Mouse (Mus musculus): ENCODE data around the gene Mrpl54. TPM values are rescaled to one million over a fixed set of nuclear protein-coding genes. Genes with fewer than 3 reads are reported as not detected.
A peak's percentile ranks its signal among the peaks of the same experiment; 100 is the strongest.
"Not testable (repeated sequence)": the region's sequence is repeated elsewhere in the genome, so short reads cannot be mapped to it uniquely, and the experiment has no call there.

The Mrpl54 gene
- total and polyA plus RNA-seq, 3 experiments = 137 to 421 (median 157) TPM

DNA sequence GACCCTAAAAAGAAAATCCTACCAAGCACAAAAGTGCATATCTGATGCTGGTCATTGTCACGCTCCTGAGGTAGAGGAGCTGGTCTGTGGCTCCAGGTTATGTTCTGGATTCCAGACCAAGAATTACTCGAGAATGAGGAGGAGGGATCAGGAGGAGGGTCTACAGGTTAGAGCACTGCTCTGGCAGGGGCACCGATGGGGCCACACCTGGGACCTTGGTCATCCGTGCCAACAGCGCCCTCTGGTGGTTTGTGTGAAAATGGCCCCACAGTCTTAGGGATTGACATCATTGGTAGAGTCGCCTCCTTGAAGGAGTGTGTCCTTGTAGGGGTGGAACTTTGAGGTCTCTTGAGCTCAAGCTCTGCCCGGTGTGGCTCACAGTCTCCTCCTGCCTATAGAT lies 48.8 kb downstream of the Mrpl54 start:
- H3K9ac ChIP-seq (ENCODE audit: control insufficient read depth, low read depth, low read length, poor library complexity, severe bottlenecking) = no peak overlapping the region
- H3K4me3 ChIP-seq (ENCODE audit: control insufficient read depth in 1 of 2, insufficient read depth in 1 of 2, low read depth in 2 of 2, low read length in 2 of 2) = no peak overlapping the region
- H3K79me2 ChIP-seq (ENCODE audit: control insufficient read depth, insufficient read depth, low read length, poor library complexity) = no peaks in the 10 kb centered on the region
- TF ChIP-seq ZNF384 (IDR thresholded peaks at IDR 0.05; ENCODE audit: low read depth, low read length) (no peak), RCOR1 (IDR thresholded peaks at IDR 0.05; ENCODE audit: low read depth, low read length) (no peak), HCFC1 (IDR thresholded peaks at IDR 0.05; ENCODE audit: low read depth, low read length) (no peak), E2F4 (IDR thresholded peaks at IDR 0.05; ENCODE audit: borderline replicate concordance, low read depth, low read length) (no peak), RAD21 (IDR thresholded peaks at IDR 0.05; ENCODE audit: low read depth, low read length) (peak; percentile 55), NRF1 (IDR thresholded peaks at IDR 0.05; ENCODE audit: insufficient read depth, low read depth, low read length, poor library complexity, severe bottlenecking) (no peak), UBTF (IDR thresholded peaks at IDR 0.05; ENCODE audit: borderline replicate concordance, insufficient read depth, low read depth, low read length) (no peak), SMC3 (IDR thresholded peaks at IDR 0.05; ENCODE audit: low read depth, low read length) (peak; percentile 64), USF1 (IDR thresholded peaks at IDR 0.05; ENCODE audit: low read depth, low read length) (no peak), CTCF (IDR thresholded peaks at IDR 0.05 in 2 of 3, conservative IDR thresholded peaks at IDR 0.05 in 1 of 3; ENCODE audit: control insufficient read depth in 1 of 3, insufficient read depth in 1 of 3, low read depth in 2 of 3, low read length in 3 of 3, poor library complexity in 1 of 3, severe bottlenecking in 1 of 3) (peak; percentile 86 to 96 (median 92)), MAFK (IDR thresholded peaks at IDR 0.05; ENCODE audit: borderline replicate concordance, low read depth, low read length) (no peak), MXI1 (IDR thresholded peaks at IDR 0.05; ENCODE audit: low read depth, low read length) (no peak), TBP (IDR thresholded peaks at IDR 0.05; ENCODE audit: low read depth, low read length) (no peak)
- peaks cover 0 to 2% of the 10 kb centered on the region in 2 experiments; a peak in 1 of 4 replicates for H3K36me3 ChIP-seq (ENCODE audit: control insufficient read depth in 1 of 2, insufficient read depth in 2 of 2, low read length in 2 of 2)
- peaks cover 4 to 13% of the 10 kb centered on the region in 2 experiments for H3K4me1 ChIP-seq (ENCODE audit: control insufficient read depth in 1 of 2, insufficient read depth in 2 of 2, low read length in 2 of 2)
- no peaks in the 10 kb centered on the region for H3K27me3 ChIP-seq (ENCODE audit: control insufficient read depth in 1 of 2, insufficient read depth in 2 of 2, low read length in 2 of 2)
- DNase-seq (ENCODE audit: low read depth, low spot score) = peak; percentile 78
- no peak overlapping the region for H3K27ac ChIP-seq (ENCODE audit: control insufficient read depth, low read depth, low read length)
- H3K9me3 ChIP-seq (replicated peaks; ENCODE audit: insufficient read depth, low read length) = no peaks in the 10 kb centered on the region

DNA sequence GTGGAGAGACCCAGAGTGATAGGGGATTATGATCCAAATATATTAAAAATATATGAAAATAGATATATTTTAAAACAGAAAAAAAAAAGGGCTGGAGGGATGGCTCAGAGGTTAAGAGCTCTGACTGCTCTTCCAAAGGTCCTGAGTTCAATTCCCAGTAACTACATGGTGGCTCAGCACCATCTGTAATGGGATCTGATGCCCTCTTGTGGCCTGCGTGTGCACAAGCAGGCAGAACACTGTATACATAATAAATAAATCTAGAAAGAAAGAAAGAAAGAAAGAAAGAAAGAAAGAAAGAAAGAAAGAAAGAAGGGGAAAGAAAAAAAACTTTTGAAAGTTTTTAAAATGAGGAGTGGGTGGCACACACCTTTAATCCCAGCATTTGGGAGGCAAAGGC lies 49.5 kb downstream of the Mrpl54 start:
- not testable (repeated sequence) for H3K9ac ChIP-seq (ENCODE audit: control insufficient read depth, low read depth, low read length, poor library complexity, severe bottlenecking); H3K9me3 ChIP-seq (replicated peaks; ENCODE audit: insufficient read depth, low read length); H3K79me2 ChIP-seq (ENCODE audit: control insufficient read depth, insufficient read depth, low read length, poor library complexity); H3K4me3 ChIP-seq (ENCODE audit: control insufficient read depth in 1 of 2, insufficient read depth in 1 of 2, low read depth in 2 of 2, low read length in 2 of 2); H3K36me3 ChIP-seq (ENCODE audit: control insufficient read depth in 1 of 2, insufficient read depth in 2 of 2, low read length in 2 of 2); H3K27me3 ChIP-seq (ENCODE audit: control insufficient read depth in 1 of 2, insufficient read depth in 2 of 2, low read length in 2 of 2); H3K27ac ChIP-seq (ENCODE audit: control insufficient read depth, low read depth, low read length)
- peaks cover 4 to 13% of the 10 kb centered on the region in 2 experiments for H3K4me1 ChIP-seq (ENCODE audit: control insufficient read depth in 1 of 2, insufficient read depth in 2 of 2, low read length in 2 of 2)
- TF ChIP-seq CTCF (IDR thresholded peaks at IDR 0.05 in 2 of 3, conservative IDR thresholded peaks at IDR 0.05 in 1 of 3; ENCODE audit: control insufficient read depth in 1 of 3, insufficient read depth in 1 of 3, low read depth in 2 of 3, low read length in 3 of 3, poor library complexity in 1 of 3, severe bottlenecking in 1 of 3) = peak; percentile 44 to 69 (median 60)
- peak; percentile 60 for TF ChIP-seq SMC3 (IDR thresholded peaks at IDR 0.05; ENCODE audit: low read depth, low read length)
- peak; percentile 24; the same call in 1 of the 2 replicates for TF ChIP-seq ZC3H11A (IDR thresholded peaks at IDR 0.05; ENCODE audit: low read depth, low read length)
- peak; percentile 35 for TF ChIP-seq RAD21 (IDR thresholded peaks at IDR 0.05; ENCODE audit: low read depth, low read length)
- TF ChIP-seq TBP (IDR thresholded peaks at IDR 0.05; ENCODE audit: low read depth, low read length) = 0 out of 2 replicates have a peak, but pooled peaks have one; percentile 24
- DNase-seq (ENCODE audit: low read depth, low spot score) = peak; percentile 62

All from MEL (cell line).